Mouse (Mus musculus) ovary, postnatal 10 days (tissue): ENCODE data around the gene 2310034G01Rik.

ENCODE experiments used
- DNase-seq: peaks from one replicate; pipeline ENCODE4 v3.0.0; 2022; ENCODE audit warnings: low spot score

Gene 2310034G01Rik

GRCm38 (mm10) chr19:46350168-46350932 lies at the start of gene 2310034G01Rik:
TSS of gene 2310034G01Rik (minus strand) at chr19:46350302.
- no peak for DNase-seq

- no peak for DNase-seq
Observed at GRCm38 (mm10) chr19:46399886-46400285, 49.8 kb upstream of the 2310034G01Rik start.

GRCm38 (mm10) chr19:46399372-46399771 lies 49.3 kb upstream of the 2310034G01Rik start:
- no peak for DNase-seq

- DNase-seq, result no peak
Observed at GRCm38 (mm10) chr19:46398401-46398800, 48.3 kb upstream of the 2310034G01Rik start.

GRCm38 (mm10) chr19:46397436-46398001 lies 47.4 kb upstream of the 2310034G01Rik start:
- no peak for DNase-seq

- DNase-seq, result peak; percentile 97
Observed at GRCm38 (mm10) chr19:46396686-46397435, 46.8 kb upstream of the 2310034G01Rik start, which contains the start of gene Sufu. TSS of gene Sufu (plus strand) at chr19:46396896.

- no peak for DNase-seq
Observed at GRCm38 (mm10) chr19:46396109-46396508, 46.0 kb upstream of the 2310034G01Rik start.

- peak; percentile 91 for DNase-seq
Observed at GRCm38 (mm10) chr19:46395109-46396009, 45.3 kb upstream of the 2310034G01Rik start, which contains the start of gene Actr1a. TSS of gene Actr1a (minus strand) at chr19:46395748.

GRCm38 (mm10) chr19:46394712-46395108 lies 44.6 kb upstream of the 2310034G01Rik start:
- no peak for DNase-seq

- DNase-seq, result no peak
Observed at GRCm38 (mm10) chr19:46392018-46392417, 41.9 kb upstream of the 2310034G01Rik start.

GRCm38 (mm10) chr19:46389872-46390271 lies 39.8 kb upstream of the 2310034G01Rik start:
- no peak for DNase-seq

- no peak for DNase-seq
Observed at GRCm38 (mm10) chr19:46382275-46382674, 32.2 kb upstream of the 2310034G01Rik start.

GRCm38 (mm10) chr19:46375891-46376290 lies 25.8 kb upstream of the 2310034G01Rik start:
- no peak for DNase-seq

- DNase-seq, result no peak
Observed at GRCm38 (mm10) chr19:46375489-46375888, 25.4 kb upstream of the 2310034G01Rik start.

GRCm38 (mm10) chr19:46374477-46375088 lies 24.5 kb upstream of the 2310034G01Rik start:
- no peak for DNase-seq

- no peak for DNase-seq
Observed at GRCm38 (mm10) chr19:46369204-46369603, 19.1 kb upstream of the 2310034G01Rik start.

- no peak for DNase-seq
Observed at GRCm38 (mm10) chr19:46367798-46368590, 17.9 kb upstream of the 2310034G01Rik start.

GRCm38 (mm10) chr19:46363294-46364009 lies 13.3 kb upstream of the 2310034G01Rik start:
- DNase-seq, result no peak

- no peak for DNase-seq
Observed at GRCm38 (mm10) chr19:46362104-46362503, 12.0 kb upstream of the 2310034G01Rik start.

- no peak for DNase-seq
Observed at GRCm38 (mm10) chr19:46358381-46358780, 8.3 kb upstream of the 2310034G01Rik start.
